Mouse (Mus musculus) fibroblast of lung, adult 2 months (primary cell): ENCODE results near the gene Ptprg.

Experiments used
- DNase-seq: peaks from one replicate; pipeline ENCODE4 v3.0.0-alpha.2; 2011; ENCODE audit warnings: low read depth

Ptprg gene

GRCm38 (mm10) chr14:11684104-11684503 lies 130.8 kb downstream of the Ptprg start:
- DNase-seq, result no peak

- DNase-seq, result no peak
These were observed 134.2 kb downstream of the Ptprg start for GRCm38 (mm10) chr14:11687541-11687940.

- no peak for DNase-seq
These were observed 134.8 kb downstream of the Ptprg start for GRCm38 (mm10) chr14:11688142-11688541.

- DNase-seq, result no peak
These were observed 136.7 kb downstream of the Ptprg start for GRCm38 (mm10) chr14:11690066-11690465.

GRCm38 (mm10) chr14:11691531-11691930 lies 138.2 kb downstream of the Ptprg start:
- DNase-seq, result no peak

- no peak for DNase-seq
These were observed 145.5 kb downstream of the Ptprg start for GRCm38 (mm10) chr14:11698880-11699279.

- DNase-seq, result no peak
These were observed 146.3 kb downstream of the Ptprg start for GRCm38 (mm10) chr14:11699654-11700053.

- DNase-seq, result no peak
These were observed 148.4 kb downstream of the Ptprg start for GRCm38 (mm10) chr14:11701516-11702249.

- no peak for DNase-seq
These were observed 149.6 kb downstream of the Ptprg start for GRCm38 (mm10) chr14:11702770-11703477.

- no peak for DNase-seq
These were observed 151.5 kb downstream of the Ptprg start for GRCm38 (mm10) chr14:11704871-11705270.

GRCm38 (mm10) chr14:11709352-11709751 lies 156.0 kb downstream of the Ptprg start:
- no peak for DNase-seq

GRCm38 (mm10) chr14:11709798-11710197 lies 156.5 kb downstream of the Ptprg start:
- no peak for DNase-seq

- DNase-seq, result no peak
These were observed 157.2 kb downstream of the Ptprg start for GRCm38 (mm10) chr14:11710410-11711122.

GRCm38 (mm10) chr14:11712146-11712545 lies 158.8 kb downstream of the Ptprg start:
- DNase-seq, result no peak

GRCm38 (mm10) chr14:11716230-11716629 lies 162.9 kb downstream of the Ptprg start:
- DNase-seq, result no peak

GRCm38 (mm10) chr14:11718201-11718600 lies 164.9 kb downstream of the Ptprg start:
- DNase-seq, result no peak

- no peak for DNase-seq
These were observed 165.9 kb downstream of the Ptprg start for GRCm38 (mm10) chr14:11719259-11719658.

- no peak for DNase-seq
These were observed 168.8 kb downstream of the Ptprg start for GRCm38 (mm10) chr14:11722101-11722500.

- no peak for DNase-seq
These were observed 170.5 kb downstream of the Ptprg start for GRCm38 (mm10) chr14:11723876-11724275.

- no peak for DNase-seq
These were observed 178.0 kb downstream of the Ptprg start for GRCm38 (mm10) chr14:11731223-11731920.

- no peak for DNase-seq
These were observed 179.0 kb downstream of the Ptprg start for GRCm38 (mm10) chr14:11732376-11732775.

- no peak for DNase-seq
These were observed 190.4 kb downstream of the Ptprg start for GRCm38 (mm10) chr14:11743726-11744125.
